Comparison of ENCODE assay signal across 18 mouse cellular contexts in the genomic region with DNA sequence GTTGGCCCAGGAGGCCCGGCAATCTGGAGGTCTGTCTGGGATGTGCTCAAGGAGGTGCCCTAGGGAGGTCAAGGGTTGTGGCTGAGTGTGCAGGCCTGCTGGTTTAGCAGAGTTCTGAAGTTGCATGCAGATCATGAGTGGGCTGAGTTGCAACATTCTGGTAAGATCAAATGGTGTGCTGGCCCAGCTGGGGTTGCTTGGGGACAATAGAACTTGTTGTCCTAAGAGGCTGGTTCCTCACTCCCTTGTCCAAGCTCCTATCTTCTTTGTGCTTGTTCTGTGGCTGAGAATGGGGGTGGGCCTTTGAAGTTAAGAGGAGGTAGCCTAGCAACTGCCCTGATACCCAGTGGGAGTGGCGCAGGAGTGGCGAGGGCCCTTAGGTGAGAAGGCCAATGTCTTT. TPM values are rescaled to one million over a fixed set of nuclear protein-coding genes. Genes with fewer than 3 reads are reported as not detected.
DNase-seq lines count a peak whose midpoint lies in the region; ATAC-seq and TF ChIP-seq lines count a peak whose summit lies in the region.
"Had no signal": no experiment of that assay in that cellular context is flagged by ENCODE, and none has a peak within 500 bp of the region (broad histone marks: within the 10 kb centered on the region; RNA-seq: fewer than 3 reads in every experiment).

No protein-coding gene starts in this region.

- H3K4me3 ChIP-seq in gastrocnemius, adult 2 months: no peak overlapping the region
- no peak overlapping the region for H3K4me3 ChIP-seq in liver, adult 2 months (ENCODE audit: insufficient read depth, low read depth, low read length)
- H3K4me3 ChIP-seq in lung, embryonic 16.5 days (ENCODE audit: low read length): no peak overlapping the region
- H3K4me3 ChIP-seq in testis, adult 2 months (ENCODE audit: control insufficient read depth, low read depth, low read length): no peak overlapping the region
- no peak overlapping the region for H3K4me3 ChIP-seq in hindbrain, embryonic 12.5 days
- H3K4me3 ChIP-seq: embryonic facial prominence, embryonic 15.5 days; forebrain, embryonic 12.5 days; heart, embryonic 13.5 days; hindbrain, embryonic 10.5 days; midbrain, embryonic 12.5 days; neural tube, embryonic 15.5 days had no signal

- 0 out of 2 replicates have a peak, but pooled peaks have one; percentile 16 for ATAC-seq in lung, embryonic 16.5 days (ENCODE audit: low read depth)
- ATAC-seq in hindbrain, embryonic 12.5 days (ENCODE audit: low FRiP score): no peak
- ATAC-seq: Patski had no signal

- H3K27me3 ChIP-seq in liver, adult 2 months (ENCODE audit: control insufficient read depth, insufficient read depth, low read length): no peaks in the 10 kb centered on the region
- no peaks in the 10 kb centered on the region for H3K27me3 ChIP-seq in lung, embryonic 16.5 days (ENCODE audit: control insufficient read depth, insufficient read depth, low read depth, low read length)
- no peaks in the 10 kb centered on the region for H3K27me3 ChIP-seq in testis, adult 2 months (ENCODE audit: control insufficient read depth, insufficient read depth, low read length)
- no peaks in the 10 kb centered on the region for H3K27me3 ChIP-seq in hindbrain, embryonic 12.5 days
- H3K27me3 ChIP-seq: embryonic facial prominence, embryonic 15.5 days; forebrain, embryonic 12.5 days; heart, embryonic 13.5 days; midbrain, embryonic 12.5 days; neural tube, embryonic 15.5 days; Patski had no signal

- no peak overlapping the region for H3K4me2 ChIP-seq in lung, embryonic 16.5 days (ENCODE audit: low read depth, low read length)
- H3K4me2 ChIP-seq in hindbrain, embryonic 12.5 days (replicated peaks): no peak overlapping the region
- H3K4me2 ChIP-seq: embryonic facial prominence, embryonic 15.5 days; forebrain, embryonic 12.5 days; heart, embryonic 13.5 days; midbrain, embryonic 12.5 days; neural tube, embryonic 15.5 days had no signal

- TF ChIP-seq CTCF in gastrocnemius, adult 2 months (IDR thresholded peaks at IDR 0.05): no peak
- no peak for TF ChIP-seq CTCF in liver, adult 2 months (IDR thresholded peaks at IDR 0.05; ENCODE audit: low read depth, low read length)
- TF ChIP-seq CTCF in testis, adult 2 months (IDR thresholded peaks at IDR 0.05; ENCODE audit: control insufficient read depth, insufficient read depth, insufficient replicate concordance, low read depth, low read length): no peak

- peaks cover 50% of the 10 kb centered on the region for H3K79me2 ChIP-seq in liver, adult 2 months (ENCODE audit: control insufficient read depth, insufficient read depth, low read length)

- no peaks in the 10 kb centered on the region for H3K9me3 ChIP-seq in lung, embryonic 16.5 days (ENCODE audit: control insufficient read depth, low read length)
- H3K9me3 ChIP-seq in hindbrain, embryonic 12.5 days (replicated peaks): no peaks in the 10 kb centered on the region
- H3K9me3 ChIP-seq: embryonic facial prominence, embryonic 15.5 days; forebrain, embryonic 12.5 days; heart, embryonic 13.5 days; hindbrain, embryonic 10.5 days; midbrain, embryonic 12.5 days; neural tube, embryonic 15.5 days had no signal

- 74% methylated on average over 3 of the region's 3 CpGs for WGBS in liver, adult 2 months
- 66% methylated on average over 3 of the region's 3 CpGs for WGBS in lung, embryonic 16.5 days
- WGBS in hindbrain, embryonic 12.5 days: 77% methylated on average over 3 of the region's 3 CpGs

- no peak overlapping the region for H3K9ac ChIP-seq in liver, adult 2 months (ENCODE audit: low read depth, low read length)
- no peak overlapping the region for H3K9ac ChIP-seq in lung, embryonic 16.5 days (ENCODE audit: low read length)
- no peak overlapping the region for H3K9ac ChIP-seq in hindbrain, embryonic 12.5 days
- H3K9ac ChIP-seq: embryonic facial prominence, embryonic 15.5 days; forebrain, embryonic 12.5 days; liver, embryonic 14.5 days; midbrain, embryonic 12.5 days; neural tube, embryonic 15.5 days had no signal

- no peaks in the 10 kb centered on the region for H3K36me3 ChIP-seq in liver, adult 2 months (ENCODE audit: control insufficient read depth, insufficient read depth, low read length)
- no peaks in the 10 kb centered on the region for H3K36me3 ChIP-seq in lung, embryonic 16.5 days (ENCODE audit: control insufficient read depth, insufficient read depth, low read length)
- H3K36me3 ChIP-seq in testis, adult 2 months (ENCODE audit: control insufficient read depth, insufficient read depth, low read length): no peaks in the 10 kb centered on the region
- H3K36me3 ChIP-seq in hindbrain, embryonic 12.5 days: no peaks in the 10 kb centered on the region
- H3K36me3 ChIP-seq: forebrain, embryonic 12.5 days; heart, embryonic 13.5 days; hindbrain, embryonic 10.5 days; midbrain, embryonic 12.5 days; neural tube, embryonic 15.5 days had no signal

- DNase-seq in gastrocnemius, adult 2 months: no peak
- no peak for DNase-seq in gastrocnemius, postnatal 36 days
- peak; percentile 72 for DNase-seq in liver, adult 2 months (ENCODE audit: extremely low read depth, low read depth, low spot score)
- no peak for DNase-seq in liver
- DNase-seq in layer of hippocampus, postnatal 14 days (ENCODE audit: low spot score in 2 of 2): no peak
- DNase-seq: cerebellum, adult 9-10 months; thymus, adult 18-20 months had no signal

- peak overlapping the region; percentile 88 for H3K27ac ChIP-seq in gastrocnemius, adult 2 months
- peak overlapping the region; percentile 72 for H3K27ac ChIP-seq in liver, adult 2 months (replicated peaks; ENCODE audit: insufficient read depth, low read depth, low read length)
- no peak overlapping the region for H3K27ac ChIP-seq in lung, embryonic 16.5 days (ENCODE audit: low read length)
- peak overlapping the region; percentile 27; the same call in 1 of the 2 replicates for H3K27ac ChIP-seq in testis, adult 2 months (ENCODE audit: control insufficient read depth, insufficient read depth, low read depth, low read length)
- H3K27ac ChIP-seq in hindbrain, embryonic 12.5 days: no peak overlapping the region
- H3K27ac ChIP-seq: embryonic facial prominence, embryonic 15.5 days; forebrain, embryonic 12.5 days; liver, embryonic 14.5 days; midbrain, embryonic 12.5 days; neural tube, embryonic 15.5 days had no signal

- TF ChIP-seq POLR2A in liver, adult 2 months (IDR thresholded peaks at IDR 0.05; ENCODE audit: extremely low read depth, insufficient read depth, low read length): no peak
- TF ChIP-seq POLR2A in testis, adult 2 months (IDR thresholded peaks at IDR 0.05; ENCODE audit: control insufficient read depth, low read depth, low read length): no peak

- H3K4me1 ChIP-seq in liver, adult 2 months (ENCODE audit: control insufficient read depth, insufficient read depth, low read length): peaks cover 72% of the 10 kb centered on the region
- H3K4me1 ChIP-seq in lung, embryonic 16.5 days (replicated peaks; ENCODE audit: control insufficient read depth, insufficient read depth, low read length): peaks cover 52% of the 10 kb centered on the region
- peaks cover 14% of the 10 kb centered on the region for H3K4me1 ChIP-seq in testis, adult 2 months (ENCODE audit: control insufficient read depth, insufficient read depth, low read length)
- peaks cover 29% of the 10 kb centered on the region for H3K4me1 ChIP-seq in hindbrain, embryonic 12.5 days

- intact Hi-C loops in gastrocnemius, adult 2 months (cut with DNase I): no loop called here
- intact Hi-C loops in gastrocnemius, postnatal 36 days (cut with DNase I): no loop called here

RNA-seq across cellular contexts. Expression of a gene that starts 23.5 kb away (rescaled TPM):
- total RNA-seq in gastrocnemius, adult 2 months (2021): 10 to 100 TPM; 11.9 to 14.6 TPM
- 10 to 100 TPM in 1 of 2 experiments, 1 to 10 TPM in 1; 9.6 to 10.5 TPM for total RNA-seq in gastrocnemius, postnatal 36 days (2021)
- 10.0 and 13.6 TPM in 2 replicates for total RNA-seq in liver, adult 2 months (2014; rRNA removed)
- polyA plus RNA-seq in liver, adult 2 months (2012; rRNA removed): 19.6 and 25.0 TPM in 2 replicates
- 19.8 and 21.4 TPM in 2 replicates for polyA plus RNA-seq in lung, embryonic 16.5 days (2015; fragmentation: Nextera tagmentation; extraction: Ambion mirVana)
- polyA plus RNA-seq in testis, adult 2 months (2012; rRNA removed): 42.5 and 43.8 TPM in 2 replicates
- 19.0 and 19.4 TPM in 2 replicates for polyA plus RNA-seq in hindbrain, embryonic 12.5 days (2016; fragmentation: Nextera tagmentation; extraction: Ambion mirVana)
- 10 to 100 TPM; 18.7 TPM for total RNA-seq in layer of hippocampus, postnatal 14 days (2021)

RNA-seq across cellular contexts. Expression of a gene that starts 31.4 kb away (rescaled TPM):
- total RNA-seq in gastrocnemius, adult 2 months (2021): 1 to 10 TPM; 3.2 to 4.3 TPM
- total RNA-seq in gastrocnemius, postnatal 36 days (2021): 1 to 10 TPM; 4.1 to 5.1 TPM
- 3.2 and 6.4 TPM in 2 replicates for total RNA-seq in liver, adult 2 months (2014; rRNA removed)
- 9.4 and 16.6 TPM in 2 replicates for polyA plus RNA-seq in liver, adult 2 months (2012; rRNA removed)
- polyA plus RNA-seq in lung, embryonic 16.5 days (2015; fragmentation: Nextera tagmentation; extraction: Ambion mirVana): 118 and 121 TPM in 2 replicates
- polyA plus RNA-seq in testis, adult 2 months (2012; rRNA removed): 561 and 588 TPM in 2 replicates
- polyA plus RNA-seq in hindbrain, embryonic 12.5 days (2016; fragmentation: Nextera tagmentation; extraction: Ambion mirVana): 128 and 138 TPM in 2 replicates
- 10 to 100 TPM; 38.8 to 46.1 TPM for total RNA-seq in layer of hippocampus, postnatal 14 days (2021)

RNA-seq across cellular contexts. Expression of a gene that starts 35.0 kb away (rescaled TPM):
- 10 to 100 TPM; 70.4 to 83.9 TPM for total RNA-seq in gastrocnemius, adult 2 months (2021)
- total RNA-seq in gastrocnemius, postnatal 36 days (2021): 10 to 100 TPM; 67.7 to 74.7 TPM
- 36.7 and 42.6 TPM in 2 replicates for total RNA-seq in liver, adult 2 months (2014; rRNA removed)
- polyA plus RNA-seq in liver, adult 2 months (2012; rRNA removed): 68.4 and 72.3 TPM in 2 replicates
- 54.0 and 55.3 TPM in 2 replicates for polyA plus RNA-seq in lung, embryonic 16.5 days (2015; fragmentation: Nextera tagmentation; extraction: Ambion mirVana)
- 77.9 and 84.7 TPM in 2 replicates for polyA plus RNA-seq in testis, adult 2 months (2012; rRNA removed)
- 47.1 and 48.5 TPM in 2 replicates for polyA plus RNA-seq in hindbrain, embryonic 12.5 days (2016; fragmentation: Nextera tagmentation; extraction: Ambion mirVana)
- 10 to 100 TPM; 39.5 to 40.3 TPM for total RNA-seq in layer of hippocampus, postnatal 14 days (2021)

RNA-seq across cellular contexts. Expression of a gene that starts 35.3 kb away (rescaled TPM):
- total RNA-seq in gastrocnemius, adult 2 months (2021): 100 to 1,000 TPM; 108 to 112 TPM
- total RNA-seq in gastrocnemius, postnatal 36 days (2021): 100 to 1,000 TPM in 1 of 2 experiments, 10 to 100 TPM in 1; 99.3 to 107 TPM
- 271 and 321 TPM in 2 replicates for total RNA-seq in liver, adult 2 months (2014; rRNA removed)
- polyA plus RNA-seq in liver, adult 2 months (2012; rRNA removed): 455 and 489 TPM in 2 replicates
- 300 and 319 TPM in 2 replicates for polyA plus RNA-seq in lung, embryonic 16.5 days (2015; fragmentation: Nextera tagmentation; extraction: Ambion mirVana)
- polyA plus RNA-seq in testis, adult 2 months (2012; rRNA removed): 179 and 198 TPM in 2 replicates
- polyA plus RNA-seq in hindbrain, embryonic 12.5 days (2016; fragmentation: Nextera tagmentation; extraction: Ambion mirVana): 313 and 334 TPM in 2 replicates
- 100 to 1,000 TPM; 412 to 417 TPM for total RNA-seq in layer of hippocampus, postnatal 14 days (2021)

RNA-seq across cellular contexts. Expression of a gene that starts 45.9 kb away (rescaled TPM):
- total RNA-seq in gastrocnemius, adult 2 months (2021): 10 to 100 TPM in 1 of 2 experiments, 1 to 10 TPM in 1; 9.2 to 14.4 TPM
- 10 to 100 TPM; 12.5 to 15.9 TPM for total RNA-seq in gastrocnemius, postnatal 36 days (2021)
- total RNA-seq in liver, adult 2 months (2014; rRNA removed): 2.3 and 5.0 TPM in 2 replicates
- polyA plus RNA-seq in liver, adult 2 months (2012; rRNA removed): 13.5 and 16.4 TPM in 2 replicates
- 106 and 108 TPM in 2 replicates for polyA plus RNA-seq in lung, embryonic 16.5 days (2015; fragmentation: Nextera tagmentation; extraction: Ambion mirVana)
- 35.6 and 38.9 TPM in 2 replicates for polyA plus RNA-seq in testis, adult 2 months (2012; rRNA removed)
- 141 and 143 TPM in 2 replicates for polyA plus RNA-seq in hindbrain, embryonic 12.5 days (2016; fragmentation: Nextera tagmentation; extraction: Ambion mirVana)
- 100 to 1,000 TPM; 253 to 259 TPM for total RNA-seq in layer of hippocampus, postnatal 14 days (2021)

Comparison
In these comparisons a context has a peak if more than half of its experiments do, and no peak if none do; other contexts are left out.
1. H3K27ac ChIP-seq: peak in gastrocnemius, adult 2 months (single experiment), liver, adult 2 months (single experiment) and testis, adult 2 months (single experiment); none in lung, embryonic 16.5 days (single experiment) and hindbrain, embryonic 12.5 days (single experiment).